Mouse (Mus musculus) bone marrow, adult 2 months (tissue): ENCODE data around the gene Zfhx2.
"Not testable (repeated sequence)": the region's sequence is repeated elsewhere in the genome, so short reads cannot be mapped to it uniquely, and the experiment has no call there.

Experiments used
- CTCF ChIP-seq: fragments of 200-500 bp; IDR thresholded peaks from 2 replicates; pipeline ENCODE4 v1.5.1; 2011; ENCODE audit warnings: low read length, control low read depth; ENCODE audit not compliant: control insufficient read depth, insufficient read depth
- POLR2A ChIP-seq: fragments of 200-500 bp; IDR thresholded peaks from 2 replicates; pipeline ENCODE4 v1.6.1; 2011; ENCODE audit warnings: low read depth, mild to moderate bottlenecking, control low read depth, low read length, borderline replicate concordance; ENCODE audit not compliant: control insufficient read depth

- not testable (repeated sequence) for TF ChIP-seq POLR2A, CTCF
Observed at GRCm38 (mm10) chr14:55043694-55044093, 48.4 kb downstream of the Zfhx2 start.
